Mouse (Mus musculus): Measurements from ENCODE around the gene Gast.

- TF ChIP-seq CTCF (IDR thresholded peaks at IDR 0.05; ENCODE audit: borderline replicate concordance, insufficient read depth, low read depth, low read length): peak; percentile 42
- TF ChIP-seq POLR2A (IDR thresholded peaks at IDR 0.05; ENCODE audit: borderline replicate concordance, insufficient read depth, low read length): no peak
Observed at GRCm38 (mm10) chr11:100297801-100298200, 36.4 kb upstream of the Gast start.

Data from cerebellum, adult 2 months (tissue).